Mouse (Mus musculus): Measurements from ENCODE around the gene Adgrf1. TPM values are rescaled to one million over a fixed set of nuclear protein-coding genes. Genes with fewer than 3 reads are reported as not detected.

Gene Adgrf1
- polyA plus RNA-seq, 1 experiment from 2014 or later: not detected

GRCm38 (mm10) chr17:43282828-43283227 is 12.7 kb downstream of the Adgrf1 start:
- Histone ChIP-seq H3K27ac (ENCODE audit: low read depth, low read length) (no peak overlapping the region), H3K27me3 (replicated peaks; ENCODE audit: control insufficient read depth, insufficient read depth, low read length) (no peaks in the 10 kb centered on the region), H3K4me1 (ENCODE audit: control insufficient read depth, insufficient read depth, low read depth, low read length) (no peaks in the 10 kb centered on the region), H3K36me3 (ENCODE audit: control insufficient read depth, insufficient read depth, low read length) (no peaks in the 10 kb centered on the region), H3K9ac (ENCODE audit: low read depth, low read length) (no peak overlapping the region), H3K9me3 (ENCODE audit: control insufficient read depth, low read length) (no peaks in the 10 kb centered on the region), H3K4me3 (ENCODE audit: low read length) (no peak overlapping the region), H3K4me2 (ENCODE audit: low read length) (no peak overlapping the region)
- WGBS: 59% methylated on average over 5 of the region's 5 CpGs
- peak; percentile 50; the same call in 1 of the 2 replicates for ATAC-seq

GRCm38 (mm10) chr17:43299515-43299914 is 29.4 kb downstream of the Adgrf1 start:
- WGBS: 89% methylated on average over 7 of the region's 7 CpGs
- ATAC-seq: no peak
- no peak overlapping the region for H3K4me3 ChIP-seq (ENCODE audit: low read length)
- no peaks in the 10 kb centered on the region for H3K9me3 ChIP-seq (ENCODE audit: control insufficient read depth, low read length)
- H3K4me2 ChIP-seq (ENCODE audit: low read length): no peak overlapping the region
- H3K27me3 ChIP-seq (replicated peaks; ENCODE audit: control insufficient read depth, insufficient read depth, low read length): no peaks in the 10 kb centered on the region
- H3K27ac ChIP-seq (ENCODE audit: low read depth, low read length): no peak overlapping the region
- H3K4me1 ChIP-seq (ENCODE audit: control insufficient read depth, insufficient read depth, low read depth, low read length): no peaks in the 10 kb centered on the region
- no peak overlapping the region for H3K9ac ChIP-seq (ENCODE audit: low read depth, low read length)
- no peaks in the 10 kb centered on the region for H3K36me3 ChIP-seq (ENCODE audit: control insufficient read depth, insufficient read depth, low read length)

- peaks cover 3% of the 10 kb centered on the region for H3K4me1 ChIP-seq (ENCODE audit: control insufficient read depth, insufficient read depth, low read depth, low read length)
- no peaks in the 10 kb centered on the region for H3K27me3 ChIP-seq (replicated peaks; ENCODE audit: control insufficient read depth, insufficient read depth, low read length)
- H3K36me3 ChIP-seq (ENCODE audit: control insufficient read depth, insufficient read depth, low read length): no peaks in the 10 kb centered on the region
- no peak overlapping the region for H3K4me3 ChIP-seq (ENCODE audit: low read length)
- no peak overlapping the region for H3K9ac ChIP-seq (ENCODE audit: low read depth, low read length)
- peak overlapping the region; percentile 69; the same call in 1 of the 2 replicates for H3K4me2 ChIP-seq (ENCODE audit: low read length)
- H3K9me3 ChIP-seq (ENCODE audit: control insufficient read depth, low read length): no peaks in the 10 kb centered on the region; the same call in 1 of the 2 replicates
- no peak overlapping the region for H3K27ac ChIP-seq (ENCODE audit: low read depth, low read length)
- WGBS: 47% methylated on average over 7 of the region's 7 CpGs
- ATAC-seq: peak; percentile 21; the same call in 1 of the 2 replicates
These were observed 56.0 kb downstream of the Adgrf1 start for GRCm38 (mm10) chr17:43325986-43326671.

GRCm38 (mm10) chr17:43326726-43327700 is 56.9 kb downstream of the Adgrf1 start:
- Histone ChIP-seq H3K9ac (ENCODE audit: low read depth, low read length) (peak overlapping the region; percentile 39), H3K27me3 (replicated peaks; ENCODE audit: control insufficient read depth, insufficient read depth, low read length) (no peaks in the 10 kb centered on the region), H3K9me3 (ENCODE audit: control insufficient read depth, low read length) (no peaks in the 10 kb centered on the region; the same call in 1 of the 2 replicates), H3K4me3 (ENCODE audit: low read length) (peak overlapping the region; percentile 34), H3K4me2 (ENCODE audit: low read length) (peak overlapping the region; percentile 69), H3K27ac (ENCODE audit: low read depth, low read length) (peak overlapping the region; percentile 49; the same call in 1 of the 2 replicates), H3K4me1 (ENCODE audit: control insufficient read depth, insufficient read depth, low read depth, low read length) (peaks cover 3% of the 10 kb centered on the region), H3K36me3 (ENCODE audit: control insufficient read depth, insufficient read depth, low read length) (no peaks in the 10 kb centered on the region)
- peak; percentile 96 for ATAC-seq
- 9% methylated on average over 29 of the region's 29 CpGs for WGBS

GRCm38 (mm10) chr17:43327810-43328209 is 57.7 kb downstream of the Adgrf1 start:
- ATAC-seq: no peak
- no peaks in the 10 kb centered on the region for H3K27me3 ChIP-seq (replicated peaks; ENCODE audit: control insufficient read depth, insufficient read depth, low read length)
- H3K27ac ChIP-seq (ENCODE audit: low read depth, low read length): no peak overlapping the region
- H3K4me1 ChIP-seq (ENCODE audit: control insufficient read depth, insufficient read depth, low read depth, low read length): peaks cover 3% of the 10 kb centered on the region
- H3K9ac ChIP-seq (ENCODE audit: low read depth, low read length): no peak overlapping the region
- no peak overlapping the region for H3K4me3 ChIP-seq (ENCODE audit: low read length)
- no peaks in the 10 kb centered on the region; the same call in 1 of the 2 replicates for H3K9me3 ChIP-seq (ENCODE audit: control insufficient read depth, low read length)
- no peak overlapping the region for H3K4me2 ChIP-seq (ENCODE audit: low read length)
- no peaks in the 10 kb centered on the region for H3K36me3 ChIP-seq (ENCODE audit: control insufficient read depth, insufficient read depth, low read length)
- WGBS: 80% methylated on average over 5 of the region's 6 CpGs

DNA sequence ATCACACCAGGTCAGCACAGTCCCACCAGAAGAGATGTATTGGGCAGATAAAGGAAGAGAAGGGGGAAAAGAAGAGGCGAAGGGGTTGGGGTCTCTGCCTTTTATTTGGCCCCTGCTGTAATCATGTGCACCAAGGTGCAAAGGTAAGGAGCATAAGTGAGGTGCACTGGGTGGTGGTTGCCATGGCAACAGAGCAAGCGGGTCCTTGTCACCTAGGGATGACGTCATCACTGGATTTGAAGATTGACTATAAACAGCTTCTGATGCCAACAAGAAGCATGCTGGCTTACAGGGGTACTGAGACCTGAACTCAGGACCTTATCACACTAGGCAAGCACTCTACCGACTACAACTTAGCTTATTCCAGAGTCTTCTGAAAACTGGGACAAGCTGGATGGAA is 59.1 kb downstream of the Adgrf1 start:
- ATAC-seq: no peak
- 86% methylated on average over 4 of the region's 4 CpGs for WGBS
- H3K27ac ChIP-seq (ENCODE audit: low read depth, low read length): no peak overlapping the region

GRCm38 (mm10) chr17:43329761-43330183 is 59.6 kb downstream of the Adgrf1 start:
- 75% methylated on average over 7 of the region's 7 CpGs for WGBS
- H3K27me3 ChIP-seq (replicated peaks; ENCODE audit: control insufficient read depth, insufficient read depth, low read length): no peaks in the 10 kb centered on the region
- ATAC-seq: no peak

More for the DNA sequence above, 59.1 kb downstream of the Adgrf1 start:
- Histone ChIP-seq H3K9me3 (ENCODE audit: control insufficient read depth, low read length) (no peaks in the 10 kb centered on the region), H3K36me3 (ENCODE audit: control insufficient read depth, insufficient read depth, low read length) (no peaks in the 10 kb centered on the region), H3K4me2 (ENCODE audit: low read length) (no peak overlapping the region), H3K9ac (ENCODE audit: low read depth, low read length) (no peak overlapping the region), H3K27me3 (replicated peaks; ENCODE audit: control insufficient read depth, insufficient read depth, low read length) (no peaks in the 10 kb centered on the region), H3K4me3 (ENCODE audit: low read length) (no peak overlapping the region), H3K4me1 (ENCODE audit: control insufficient read depth, insufficient read depth, low read depth, low read length) (peaks cover 3% of the 10 kb centered on the region)

DNA sequence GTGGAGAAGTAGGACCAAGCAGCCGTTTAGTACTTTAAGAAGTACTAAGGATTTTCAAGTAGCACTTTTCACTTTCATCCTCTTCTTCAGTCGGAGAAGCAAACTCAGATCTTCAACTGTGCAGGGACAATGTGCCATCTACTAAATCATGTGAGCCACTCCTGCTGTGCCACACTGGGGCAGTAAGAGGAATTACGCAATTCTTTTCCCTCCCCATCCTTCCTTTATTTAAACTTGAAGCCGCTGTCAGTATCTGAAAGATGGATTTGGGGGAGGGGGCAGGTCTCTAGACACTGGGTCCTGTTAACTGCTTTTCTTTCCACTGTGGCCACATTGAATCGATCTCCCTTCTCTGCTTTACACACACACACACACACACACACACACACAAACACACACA is 62.6 kb downstream of the Adgrf1 start:
- WGBS: 50% methylated on average over 5 of the region's 5 CpGs
- no peaks in the 10 kb centered on the region for H3K27me3 ChIP-seq (replicated peaks; ENCODE audit: control insufficient read depth, insufficient read depth, low read length)
- ATAC-seq: no peak
- H3K9ac ChIP-seq (ENCODE audit: low read depth, low read length): no peak overlapping the region
- no peaks in the 10 kb centered on the region for H3K36me3 ChIP-seq (ENCODE audit: control insufficient read depth, insufficient read depth, low read length)
- no peaks in the 10 kb centered on the region; the same call in 1 of the 2 replicates for H3K4me1 ChIP-seq (ENCODE audit: control insufficient read depth, insufficient read depth, low read depth, low read length)
- no peak overlapping the region for H3K4me3 ChIP-seq (ENCODE audit: low read length)
- H3K4me2 ChIP-seq (ENCODE audit: low read length): no peak overlapping the region
- no peaks in the 10 kb centered on the region for H3K9me3 ChIP-seq (ENCODE audit: control insufficient read depth, low read length)
- no peak overlapping the region for H3K27ac ChIP-seq (ENCODE audit: low read depth, low read length)

More at GRCm38 (mm10) chr17:43329761-43330183, 59.6 kb downstream of the Adgrf1 start:
- Histone ChIP-seq H3K9me3 (ENCODE audit: control insufficient read depth, low read length) (no peaks in the 10 kb centered on the region), H3K27ac (ENCODE audit: low read depth, low read length) (no peak overlapping the region), H3K4me3 (ENCODE audit: low read length) (no peak overlapping the region), H3K4me2 (ENCODE audit: low read length) (no peak overlapping the region), H3K9ac (ENCODE audit: low read depth, low read length) (no peak overlapping the region), H3K36me3 (ENCODE audit: control insufficient read depth, insufficient read depth, low read length) (no peaks in the 10 kb centered on the region), H3K4me1 (ENCODE audit: control insufficient read depth, insufficient read depth, low read depth, low read length) (peaks cover 3% of the 10 kb centered on the region)

DNA sequence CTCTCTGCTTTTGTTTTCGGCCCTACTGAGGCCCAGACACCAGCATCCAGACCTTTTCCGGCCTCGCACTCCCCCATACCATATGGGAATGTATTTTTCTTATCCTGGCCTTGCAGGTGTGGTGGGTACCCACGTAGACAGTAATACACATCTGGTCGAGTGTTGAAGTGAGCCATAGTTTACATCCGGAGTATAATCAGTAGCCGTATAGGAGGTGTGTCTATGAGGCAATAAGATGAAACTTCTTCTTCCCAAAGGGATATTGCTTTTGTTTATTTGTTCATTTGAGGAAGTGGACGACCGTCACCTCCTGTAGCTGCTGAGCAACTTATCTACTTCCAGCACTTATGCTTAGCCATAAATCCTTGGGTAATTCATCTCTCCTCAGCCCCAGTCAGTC is 63.9 kb downstream of the Adgrf1 start:
- Histone ChIP-seq H3K4me1 (ENCODE audit: control insufficient read depth, insufficient read depth, low read depth, low read length) (no peaks in the 10 kb centered on the region; the same call in 1 of the 2 replicates), H3K27ac (ENCODE audit: low read depth, low read length) (no peak overlapping the region), H3K36me3 (ENCODE audit: control insufficient read depth, insufficient read depth, low read length) (no peaks in the 10 kb centered on the region), H3K27me3 (replicated peaks; ENCODE audit: control insufficient read depth, insufficient read depth, low read length) (no peaks in the 10 kb centered on the region), H3K4me2 (ENCODE audit: low read length) (no peak overlapping the region), H3K9me3 (ENCODE audit: control insufficient read depth, low read length) (no peaks in the 10 kb centered on the region), H3K9ac (ENCODE audit: low read depth, low read length) (no peak overlapping the region), H3K4me3 (ENCODE audit: low read length) (no peak overlapping the region)
- no peak for ATAC-seq
- WGBS: 82% methylated on average over 9 of the region's 9 CpGs
